Mouse (Mus musculus): ENCODE data around the gene Proser3.

- no peak for TF ChIP-seq CTCF (IDR thresholded peaks at IDR 0.05; ENCODE audit: extremely low read depth, insufficient read depth, insufficient read length, insufficient replicate concordance)
- no peak for TF ChIP-seq POLR2A (IDR thresholded peaks at IDR 0.05; ENCODE audit: low read depth, low read length)
These were observed 40.8 kb upstream of the Proser3 start for GRCm38 (mm10) chr7:30592772-30593423.
